In the genomic region with DNA sequence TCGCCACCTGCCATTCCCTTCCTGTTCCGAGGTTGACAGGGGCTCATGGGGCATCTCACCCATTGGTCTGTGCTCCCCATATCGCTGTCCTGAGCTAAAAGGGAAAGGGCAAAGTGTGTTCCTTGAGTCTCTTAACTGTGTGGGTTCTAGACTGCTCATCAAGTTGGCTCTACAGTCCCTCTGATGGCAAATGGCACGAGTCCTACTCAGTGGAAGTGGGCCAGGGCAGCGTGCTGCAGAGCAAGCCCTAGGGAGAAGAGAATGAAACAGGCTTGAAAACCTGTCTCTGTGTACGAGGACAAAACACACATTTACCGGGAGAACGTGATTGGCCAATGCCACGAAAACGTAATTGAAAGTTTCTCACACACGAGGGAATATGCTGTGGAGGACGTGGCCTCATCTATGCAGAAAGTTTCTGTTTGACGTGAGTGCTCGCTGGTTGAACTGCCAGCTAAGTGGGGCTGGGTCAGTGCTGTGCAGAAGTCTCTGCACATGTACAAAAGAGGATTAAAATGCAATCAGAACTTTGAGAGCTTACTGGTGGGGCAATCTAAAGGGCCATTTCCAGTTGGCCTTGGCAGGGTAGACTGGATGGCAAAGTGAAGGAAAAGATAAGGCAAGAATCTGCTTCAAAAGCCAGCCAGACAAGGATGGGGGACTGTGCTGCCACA, we compare ENCODE assay signal across 9 mouse cellular contexts.
A peak's percentile ranks its signal among the peaks of the same experiment; 100 is the strongest.
DNase-seq lines count a peak whose midpoint lies in the region; ATAC-seq and TF ChIP-seq lines count a peak whose summit lies in the region.
"Had no signal": no experiment of that assay in that cellular context is flagged by ENCODE, and none has a peak within 500 bp of the region (broad histone marks: within the 10 kb centered on the region; RNA-seq: fewer than 3 reads in every experiment).

No protein-coding gene starts in this region.

- no peak overlapping the region for H3K4me3 ChIP-seq in cerebellum, adult 2 months (replicated peaks; ENCODE audit: insufficient read depth, low read depth, low read length)
- H3K4me3 ChIP-seq in intestine, embryonic 14.5 days (ENCODE audit: low read depth, low read length): no peak overlapping the region
- no peak overlapping the region for H3K4me3 ChIP-seq in intestine, embryonic 15.5 days (replicated peaks)
- H3K4me3 ChIP-seq in CH12.LX (replicated peaks in 1 of 3; ENCODE audit: low read depth in 2 of 3, low read length in 2 of 3, poor library complexity in 1 of 3): no peak overlapping the region
- H3K4me3 ChIP-seq in heart, embryonic 15.5 days: no peak overlapping the region

- no peak for ATAC-seq in intestine, embryonic 14.5 days (replicated peaks; ENCODE audit: low FRiP score, low TSS enrichment, low read depth)
- no peak for ATAC-seq in intestine, embryonic 15.5 days
- peak; percentile 41; the same call in 1 of the 2 replicates for ATAC-seq in heart, embryonic 15.5 days (replicated peaks; ENCODE audit: insufficient number of reproducible peaks, insufficient read depth, low FRiP score, low read depth)
- no peak for ATAC-seq in inflammation-experienced regulatory T-cells, adult 6 months

- no peaks in the 10 kb centered on the region for H3K79me2 ChIP-seq in CH12.LX (replicated peaks; ENCODE audit: control insufficient read depth, extremely low read depth, insufficient read depth, poor library complexity, severe bottlenecking)

- peaks cover 17% of the 10 kb centered on the region for H3K4me1 ChIP-seq in cerebellum, adult 2 months (ENCODE audit: control insufficient read depth, insufficient read depth, low read length)
- H3K4me1 ChIP-seq in intestine, embryonic 14.5 days (replicated peaks; ENCODE audit: control insufficient read depth, insufficient read depth, low read length): peaks cover 13% of the 10 kb centered on the region
- no peaks in the 10 kb centered on the region; the same call in none of the 2 replicates for H3K4me1 ChIP-seq in intestine, embryonic 15.5 days (replicated peaks)
- peaks cover 6 to 20% of the 10 kb centered on the region in 2 experiments; a peak in 3 of 4 replicates for H3K4me1 ChIP-seq in CH12.LX (ENCODE audit: control insufficient read depth in 1 of 2, insufficient read depth in 2 of 2)
- H3K4me1 ChIP-seq in heart, embryonic 15.5 days (replicated peaks): peaks cover 29% of the 10 kb centered on the region

- no peak overlapping the region for H3K27ac ChIP-seq in cerebellum, adult 2 months (ENCODE audit: insufficient read depth, low read length)
- H3K27ac ChIP-seq in intestine, embryonic 14.5 days (ENCODE audit: low read depth): peak overlapping the region; percentile 57; the same call in 1 of the 2 replicates
- H3K27ac ChIP-seq in intestine, embryonic 15.5 days: no peak overlapping the region
- no peak overlapping the region for H3K27ac ChIP-seq in CH12.LX (ENCODE audit: insufficient read depth, low read depth)
- H3K27ac ChIP-seq in heart, embryonic 15.5 days: peak overlapping the region; percentile 83

- TF ChIP-seq EP300 in CH12.LX (IDR thresholded peaks at IDR 0.05; ENCODE audit: low read length): no peak

- in situ Hi-C loops in CH12.LX (cut with MboI; ENCODE audit: low pct_ligation_motif_present, low pct_unique_long_range_greater_than_20kb, low sequenced_read_pairs): no loop called here

- TF ChIP-seq POLR2A in cerebellum, adult 2 months (IDR thresholded peaks at IDR 0.05; ENCODE audit: borderline replicate concordance, insufficient read depth, low read length): no peak
- no peak for TF ChIP-seq POLR2A in CH12.LX (IDR thresholded peaks at IDR 0.05; ENCODE audit: low read depth, low read length)

- H3K9ac ChIP-seq in intestine, embryonic 14.5 days (ENCODE audit: low read length): no peak overlapping the region
- no peak overlapping the region for H3K9ac ChIP-seq in intestine, embryonic 15.5 days
- H3K9ac ChIP-seq in CH12.LX (ENCODE audit: insufficient read depth, low read depth): no peak overlapping the region
- no peak overlapping the region for H3K9ac ChIP-seq in heart, embryonic 15.5 days

- no peaks in the 10 kb centered on the region for H3K36me3 ChIP-seq in intestine, embryonic 14.5 days (ENCODE audit: control insufficient read depth, insufficient read depth, low read length)
- H3K36me3 ChIP-seq in intestine, embryonic 15.5 days: no peaks in the 10 kb centered on the region
- H3K36me3 ChIP-seq in CH12.LX (replicated peaks in 1 of 2; ENCODE audit: control insufficient read depth in 1 of 2, insufficient read depth in 1 of 2, low read length in 1 of 2): peaks cover 0 to 7% of the 10 kb centered on the region in 2 experiments
- no peaks in the 10 kb centered on the region for H3K36me3 ChIP-seq in heart, embryonic 15.5 days

- TF ChIP-seq RAD21 in CH12.LX (IDR thresholded peaks at IDR 0.05; ENCODE audit: low read depth, low read length): no peak

- dilution Hi-C loops in CH12.LX (cut with MboI; ENCODE audit: extremely low pct_ligation_motif_present, extremely low pct_unique_long_range_greater_than_20kb, low sequenced_read_pairs): no loop called here

- 61% methylated on average over 14 of the region's 14 CpGs for WGBS in cerebellum, adult 2 months
- 87% methylated on average over 14 of the region's 14 CpGs for WGBS in intestine, embryonic 14.5 days
- 89% methylated on average over 14 of the region's 14 CpGs for WGBS in intestine, embryonic 15.5 days
- 66% methylated on average over 14 of the region's 14 CpGs for WGBS in heart, embryonic 15.5 days

- no peak for TF ChIP-seq CTCF in cerebellum, adult 2 months (IDR thresholded peaks at IDR 0.05; ENCODE audit: borderline replicate concordance, insufficient read depth, low read depth, low read length)
- no peak for TF ChIP-seq CTCF in CH12.LX (conservative IDR thresholded peaks at IDR 0.05 in 1 of 2, IDR thresholded peaks at IDR 0.05 in 1 of 2; ENCODE audit: low read depth in 2 of 2, low read length in 2 of 2)

- no peaks in the 10 kb centered on the region for H3K9me3 ChIP-seq in intestine, embryonic 14.5 days (ENCODE audit: control insufficient read depth, low read length)
- H3K9me3 ChIP-seq in intestine, embryonic 15.5 days: no peaks in the 10 kb centered on the region
- no peaks in the 10 kb centered on the region for H3K9me3 ChIP-seq in CH12.LX (replicated peaks; ENCODE audit: low read length)
- no peaks in the 10 kb centered on the region for H3K9me3 ChIP-seq in heart, embryonic 15.5 days (replicated peaks)

- no peak overlapping the region for H3K4me2 ChIP-seq in intestine, embryonic 14.5 days (ENCODE audit: low read length)
- no peak overlapping the region for H3K4me2 ChIP-seq in intestine, embryonic 15.5 days (replicated peaks)
- no peak overlapping the region for H3K4me2 ChIP-seq in CH12.LX (ENCODE audit: insufficient read depth, low read depth, poor library complexity, severe bottlenecking)
- no peak overlapping the region for H3K4me2 ChIP-seq in heart, embryonic 15.5 days

- no peaks in the 10 kb centered on the region for H3K27me3 ChIP-seq in cerebellum, adult 2 months (ENCODE audit: control insufficient read depth, insufficient read depth, low read length)
- no peaks in the 10 kb centered on the region for H3K27me3 ChIP-seq in intestine, embryonic 14.5 days (replicated peaks; ENCODE audit: control insufficient read depth, insufficient read depth, low read length)
- no peaks in the 10 kb centered on the region for H3K27me3 ChIP-seq in intestine, embryonic 15.5 days (replicated peaks)
- H3K27me3 ChIP-seq in CH12.LX (replicated peaks): no peaks in the 10 kb centered on the region
- no peaks in the 10 kb centered on the region for H3K27me3 ChIP-seq in heart, embryonic 15.5 days

- DNase-seq in cerebellum, adult 2 months: peak; percentile 50 to 54
- no peak for DNase-seq in cerebellum, adult 9-10 months
- DNase-seq in intestine, embryonic 14.5 days (ENCODE audit: low spot score): no peak
- no peak for DNase-seq in CH12.LX (ENCODE audit: extremely low read depth)
- no peak for DNase-seq in B cell, adult 2 months
- DNase-seq: thymus, adult 18-20 months had no signal

TF ChIP-seq in CH12.LX, 34 proteins besides CTCF, POLR2A, EP300 and RAD21:
- TF ChIP-seq TCF12 (IDR thresholded peaks at IDR 0.05; ENCODE audit: low read depth, low read length) (no peak), BHLHE40 (IDR thresholded peaks at IDR 0.05; ENCODE audit: low read depth, low read length) (peak; percentile 13; the same call in 1 of the 2 replicates), ZMIZ1 (IDR thresholded peaks at IDR 0.05; ENCODE audit: low read depth, low read length) (no peak)

Comparison
In these comparisons a context has a peak if more than half of its experiments do, and no peak if none do; other contexts are left out.
1. DNase-seq: peak in cerebellum, adult 2 months (2 of 2); none in cerebellum, adult 9-10 months (single experiment), intestine, embryonic 14.5 days (single experiment), CH12.LX (single experiment) and B cell, adult 2 months (0 of 2).
2. H3K27ac ChIP-seq: peak in intestine, embryonic 14.5 days (single experiment) and heart, embryonic 15.5 days (single experiment); none in cerebellum, adult 2 months (single experiment), intestine, embryonic 15.5 days (single experiment) and CH12.LX (single experiment).